Mouse (Mus musculus): ENCODE data around the gene Zfpm1. TPM values are rescaled to one million over a fixed set of nuclear protein-coding genes. Genes with fewer than 3 reads are reported as not detected.

Gene Zfpm1
- polyA plus RNA-seq, 1 experiment from 2014 or later = 5.4 TPM

DNA sequence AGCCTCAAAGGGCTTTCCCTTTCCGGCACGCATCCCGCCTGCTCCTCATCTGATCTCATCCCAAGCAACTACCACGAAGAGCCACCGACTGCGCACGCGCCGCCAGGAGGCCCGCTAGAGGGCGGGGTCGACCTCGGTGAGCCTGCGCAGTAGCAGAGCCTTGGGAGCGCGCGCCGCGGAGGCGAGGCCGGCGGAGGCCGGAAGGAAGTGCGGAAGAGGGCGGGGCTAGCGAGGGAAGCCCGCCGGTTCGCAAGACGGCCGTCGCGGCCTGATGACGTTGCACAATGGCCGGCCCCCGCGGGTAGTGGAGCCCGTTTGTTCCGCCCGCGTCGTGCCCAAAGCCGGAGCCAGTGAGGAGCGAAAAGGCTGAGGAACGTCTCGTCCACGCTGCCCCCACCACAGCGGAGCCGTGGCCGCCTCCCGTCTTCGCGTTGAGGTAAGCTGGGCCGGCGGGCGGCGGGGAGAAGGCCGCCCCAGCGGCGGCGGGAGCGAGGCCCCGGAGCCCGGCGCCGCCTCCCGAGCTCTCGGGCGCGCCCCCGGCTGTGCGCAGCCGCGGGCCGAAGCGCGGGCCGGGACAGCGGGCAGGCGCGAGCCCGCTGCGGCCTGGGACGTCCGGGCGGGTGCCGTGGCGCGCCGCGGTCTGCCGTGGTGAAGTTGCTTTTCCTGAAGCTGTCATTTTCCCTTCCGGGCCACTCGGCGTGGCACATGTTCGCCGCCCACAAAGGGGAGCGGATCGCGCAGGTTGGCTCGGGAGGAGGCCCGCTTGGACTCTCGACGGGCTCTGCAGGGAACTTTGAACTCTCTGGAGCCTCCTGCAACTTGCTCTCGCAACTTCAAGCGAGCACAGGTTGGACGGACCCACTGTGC is 94.7 kb downstream of the Zfpm1 start, which contains the start of gene Zc3h18:
Gene Zc3h18 (plus strand): TSS at position 245 of the 867 bp plus-strand sequence.
- peak; percentile 99 for DNase-seq (ENCODE audit: low spot score)

GRCm38 (mm10) chr8:122383039-122383438 is 101.1 kb downstream of the Zfpm1 start:
- no peak for DNase-seq (ENCODE audit: low spot score)

Other genes with a start within 250 kb of the Zfpm1 start
- not detected in 2 replicates for gene Trhr2, start 78.6 kb downstream of the Zfpm1 start, polyA plus RNA-seq (2015; fragmentation: Nextera tagmentation; extraction: Ambion mirVana)
- gene Zc3h18, start 94.5 kb downstream of the Zfpm1 start, polyA plus RNA-seq (2015; fragmentation: Nextera tagmentation; extraction: Ambion mirVana) = 41.0 and 41.7 TPM in 2 replicates
- gene Il17c, start 139.9 kb downstream of the Zfpm1 start, polyA plus RNA-seq (2015; fragmentation: Nextera tagmentation; extraction: Ambion mirVana) = 0.26 and 0.37 TPM in 2 replicates
- 540 and 564 TPM in 2 replicates for gene Cyba, start 150.8 kb downstream of the Zfpm1 start, polyA plus RNA-seq (2015; fragmentation: Nextera tagmentation; extraction: Ambion mirVana)
- 17.4 and 19.5 TPM in 2 replicates for gene Mvd, start 161.3 kb downstream of the Zfpm1 start, polyA plus RNA-seq (2015; fragmentation: Nextera tagmentation; extraction: Ambion mirVana)
- gene Snai3, start 178.6 kb downstream of the Zfpm1 start, polyA plus RNA-seq (2015; fragmentation: Nextera tagmentation; extraction: Ambion mirVana) = 37.5 TPM in 2 replicates
- 98.0 and 108 TPM in 2 replicates for gene Rnf166, start 193.9 kb downstream of the Zfpm1 start, polyA plus RNA-seq (2015; fragmentation: Nextera tagmentation; extraction: Ambion mirVana)
- 72.9 and 75.3 TPM in 2 replicates for gene Ctu2, start 194.0 kb downstream of the Zfpm1 start, polyA plus RNA-seq (2015; fragmentation: Nextera tagmentation; extraction: Ambion mirVana)

Measured in thymus, postnatal 0 days (tissue).